Mouse (Mus musculus) spleen, adult 10 weeks (tissue): Measurements from ENCODE around the gene Olfr1112. TPM values are rescaled to one million over a fixed set of nuclear protein-coding genes. Genes with fewer than 3 reads are reported as not detected.

Experiments
- polyA plus RNA-seq: library from polyadenylated mRNA; stranded (reverse); fragments of 350-450 nt; fragmentation: Illumina TruSeq; extraction: RNeasy Lipid Tissue Mini Kit (QIAGEN cat#74804); gene quantifications from one replicate; pipeline ENCODE4 v1.2.3, GENCODE M21; 2015; ENCODE audit warnings: low replicate concordance; ENCODE audit not compliant: insufficient read depth

The Olfr1112 gene
- polyA plus RNA-seq = not detected

DNA sequence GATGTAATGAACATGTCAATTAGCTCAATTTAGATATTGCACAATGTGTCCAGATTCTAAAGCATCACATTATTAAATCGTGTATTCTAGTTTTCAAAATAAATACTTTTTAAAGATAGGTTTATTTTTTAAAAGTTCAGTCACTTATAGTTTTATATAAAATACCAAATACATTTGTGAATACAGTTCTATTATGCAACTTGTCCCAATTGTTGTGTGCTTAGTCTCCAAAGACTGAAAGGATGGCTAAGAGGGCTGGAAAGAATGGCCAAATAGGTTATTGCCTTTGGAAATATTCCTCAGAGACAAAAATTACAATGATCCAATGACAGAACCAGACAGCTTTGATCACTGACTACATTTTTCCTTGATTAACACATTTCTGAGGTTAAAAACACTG lies at the start of gene Olfr1112:
TSS of gene Olfr1112 (plus strand) at position 301 of the 400 bp plus-strand sequence.

DNA sequence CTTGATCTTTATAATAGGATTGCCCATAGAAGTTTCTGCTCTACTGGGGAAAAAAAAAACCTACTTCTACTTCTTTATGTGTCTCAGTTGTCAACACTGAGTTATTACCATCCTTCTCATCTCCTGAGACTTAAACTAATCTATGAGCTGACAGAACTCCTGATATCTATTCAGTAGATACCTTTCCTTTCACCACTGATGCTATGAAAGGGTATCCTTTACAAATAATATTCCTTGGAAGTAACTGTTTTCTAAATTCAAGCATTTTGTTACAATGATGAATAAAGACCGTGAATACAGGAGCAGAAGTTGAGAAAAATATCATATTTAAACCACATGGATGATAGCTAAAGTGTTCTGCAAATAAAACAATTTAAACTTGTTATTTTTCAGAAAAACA lies 47.4 kb upstream of the Olfr1112 start, which contains the start of gene Olfr1110:
TSS of gene Olfr1110 (minus strand) at position 101 of the 400 bp plus-strand sequence.

DNA sequence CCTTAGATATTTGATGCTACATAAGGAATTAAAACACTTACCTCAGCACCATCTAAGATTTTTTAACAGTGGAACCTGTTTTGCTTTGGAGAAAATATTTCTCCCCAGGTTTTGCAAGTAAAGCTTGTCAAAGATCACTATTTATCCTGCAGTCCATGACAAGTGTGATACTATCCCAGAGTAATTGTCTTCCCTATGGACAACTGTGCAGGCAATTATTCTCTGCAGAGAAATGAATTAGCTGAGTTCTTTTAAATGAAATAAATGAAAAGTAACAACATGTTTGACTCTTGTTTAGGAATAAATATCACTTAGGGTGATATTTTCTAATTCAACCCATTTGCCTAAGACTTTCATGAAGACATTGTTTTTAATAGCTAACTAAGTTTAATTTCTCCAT lies 35.1 kb upstream of the Olfr1112 start, which contains the start of gene Olfr1111:
TSS of gene Olfr1111 (minus strand) at position 101 of the 400 bp plus-strand sequence.

DNA sequence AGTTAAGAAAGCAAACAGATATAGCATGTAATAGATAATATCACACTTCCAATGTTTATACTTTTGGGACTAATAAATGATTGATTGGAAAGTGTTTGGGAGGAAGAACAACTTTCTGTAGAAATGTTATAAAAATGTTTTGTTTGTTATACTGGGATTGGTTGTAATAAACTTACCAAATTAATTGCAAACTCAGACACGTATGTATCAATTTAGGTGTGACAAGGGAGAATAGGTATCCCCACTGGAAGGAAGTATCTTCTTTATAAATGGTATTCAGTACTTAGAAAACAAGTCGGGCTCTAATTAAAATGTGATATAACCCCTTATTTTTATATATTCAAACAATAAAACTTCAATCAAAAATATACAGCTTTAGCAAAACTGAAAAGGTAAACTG lies 21.1 kb downstream of the Olfr1112 start, which contains the start of gene Olfr1113:
TSS of gene Olfr1113 (plus strand) at position 301 of the 400 bp plus-strand sequence.

Other genes starting within 250 kb of the Olfr1112 start
- gene Olfr1099, start 227.1 kb upstream of the Olfr1112 start, polyA plus RNA-seq = not detected
- gene Olfr1100, start 207.8 kb upstream of the Olfr1112 start, polyA plus RNA-seq = not detected
- not detected for gene Olfr1101, start 196.6 kb upstream of the Olfr1112 start, polyA plus RNA-seq
- not detected for gene Olfr1102, start 189.4 kb upstream of the Olfr1112 start, polyA plus RNA-seq
- gene Olfr1104, start 160.7 kb upstream of the Olfr1112 start, polyA plus RNA-seq = not detected
- not detected for gene Olfr1105, start 151.3 kb upstream of the Olfr1112 start, polyA plus RNA-seq
- not detected for gene Olfr1106, start 135.5 kb upstream of the Olfr1112 start, polyA plus RNA-seq
- not detected for gene Olfr1107, start 112.0 kb upstream of the Olfr1112 start, polyA plus RNA-seq
- not detected for gene Olfr1109, start 91.8 kb upstream of the Olfr1112 start, polyA plus RNA-seq
- not detected for gene Olfr259, start 73.2 kb upstream of the Olfr1112 start, polyA plus RNA-seq
- gene Olfr1110, start 47.5 kb upstream of the Olfr1112 start, polyA plus RNA-seq = not detected
- not detected for gene Olfr1111, start 35.2 kb upstream of the Olfr1112 start, polyA plus RNA-seq
- gene Olfr1113, start 21.2 kb downstream of the Olfr1112 start, polyA plus RNA-seq = not detected
- not detected for gene Olfr1115, start 60.2 kb downstream of the Olfr1112 start, polyA plus RNA-seq
- not detected for gene Olfr1116, start 79.7 kb downstream of the Olfr1112 start, polyA plus RNA-seq
- gene Olfr1118, start 119.8 kb downstream of the Olfr1112 start, polyA plus RNA-seq = not detected
- gene Olfr1120, start 167.0 kb downstream of the Olfr1112 start, polyA plus RNA-seq = not detected
- not detected for gene Olfr1121, start 182.1 kb downstream of the Olfr1112 start, polyA plus RNA-seq
- gene Olfr1122, start 198.1 kb downstream of the Olfr1112 start, polyA plus RNA-seq = not detected
- not detected for gene Olfr1123, start 228.8 kb downstream of the Olfr1112 start, polyA plus RNA-seq
- gene Olfr1124, start 242.5 kb downstream of the Olfr1112 start, polyA plus RNA-seq = not detected